Mouse (Mus musculus) right cerebral cortex, postnatal 4 days (tissue): ENCODE results near the gene Vmn2r80.
"Not testable (repeated sequence)": the region's sequence is repeated elsewhere in the genome, so short reads cannot be mapped to it uniquely, and the experiment has no call there.

Source experiments
- DNase-seq: peaks from one replicate; pipeline ENCODE4 v3.0.0-alpha.2; 2022

The Vmn2r80 gene

GRCm38 (mm10) chr10:79148469-79148868 is at the start of gene Vmn2r80:
Gene Vmn2r80, plus strand, starts transcription at chr10:79148769.
- not testable (repeated sequence) for DNase-seq

GRCm38 (mm10) chr10:79106325-79107282 is 42.0 kb upstream of the Vmn2r80 start:
- no peak for DNase-seq

GRCm38 (mm10) chr10:79107531-79107930 is 41.0 kb upstream of the Vmn2r80 start:
- DNase-seq: no peak

GRCm38 (mm10) chr10:79109156-79109555 is 39.4 kb upstream of the Vmn2r80 start:
- DNase-seq: no peak

- DNase-seq: no peak
Measured at GRCm38 (mm10) chr10:79110482-79110881, 38.1 kb upstream of the Vmn2r80 start.

GRCm38 (mm10) chr10:79115085-79115484 is 33.5 kb upstream of the Vmn2r80 start:
- no peak for DNase-seq

- DNase-seq: peak; percentile 51
Measured at GRCm38 (mm10) chr10:79116125-79116849, 32.3 kb upstream of the Vmn2r80 start.

GRCm38 (mm10) chr10:79151602-79152001 is 3.0 kb downstream of the Vmn2r80 start:
- DNase-seq: no peak

GRCm38 (mm10) chr10:79199973-79200372 is 51.4 kb downstream of the Vmn2r80 start:
- not testable (repeated sequence) for DNase-seq

GRCm38 (mm10) chr10:79220432-79220831 is 71.9 kb downstream of the Vmn2r80 start:
- DNase-seq: no peak

- no peak for DNase-seq
Measured at GRCm38 (mm10) chr10:79221606-79222005, 73.0 kb downstream of the Vmn2r80 start.

- DNase-seq: no peak
Measured at GRCm38 (mm10) chr10:79222214-79222613, 73.6 kb downstream of the Vmn2r80 start.
